Mouse (Mus musculus): ENCODE results near the gene Alk.

The Alk gene

DNA sequence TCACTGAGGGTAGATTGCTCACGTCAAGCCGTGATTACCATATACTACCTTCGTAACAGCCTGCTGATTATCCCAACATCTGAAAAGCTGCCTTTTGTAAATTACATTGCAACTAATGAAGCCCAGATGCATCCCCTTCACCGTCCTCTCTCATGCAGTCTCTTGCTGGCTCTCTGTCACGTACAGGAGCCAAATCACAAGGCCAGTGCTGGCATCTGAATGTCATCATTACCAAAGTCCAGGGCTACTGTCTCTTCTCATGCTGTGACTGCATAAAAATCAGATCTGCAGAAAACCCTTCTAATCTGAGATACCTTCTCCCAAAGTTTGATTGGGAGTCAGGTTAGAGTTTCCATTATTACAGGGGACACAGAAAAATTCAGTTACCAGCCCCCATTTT is 351.0 kb downstream of the Alk start:
- DNase-seq = no peak

DNA sequence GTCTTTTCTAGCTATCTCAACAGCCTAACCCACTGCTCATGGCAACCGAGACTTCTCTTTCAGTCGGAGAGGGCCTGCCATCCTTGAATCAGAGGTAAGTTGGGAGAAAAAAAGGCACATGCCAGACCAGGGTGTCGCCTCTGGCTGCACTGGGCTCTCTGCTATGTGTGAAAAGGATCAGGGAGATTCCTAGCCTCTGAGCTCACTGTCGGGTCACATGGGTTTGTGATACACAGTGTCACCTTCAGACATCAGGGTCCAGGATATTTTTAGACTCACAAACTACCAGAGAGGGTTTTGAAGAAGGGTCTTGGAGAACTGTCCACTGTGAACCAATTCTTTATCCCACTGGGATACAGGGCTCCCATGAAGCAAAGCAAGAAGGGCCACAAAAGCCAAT is 352.9 kb downstream of the Alk start:
- no peak for DNase-seq

DNA sequence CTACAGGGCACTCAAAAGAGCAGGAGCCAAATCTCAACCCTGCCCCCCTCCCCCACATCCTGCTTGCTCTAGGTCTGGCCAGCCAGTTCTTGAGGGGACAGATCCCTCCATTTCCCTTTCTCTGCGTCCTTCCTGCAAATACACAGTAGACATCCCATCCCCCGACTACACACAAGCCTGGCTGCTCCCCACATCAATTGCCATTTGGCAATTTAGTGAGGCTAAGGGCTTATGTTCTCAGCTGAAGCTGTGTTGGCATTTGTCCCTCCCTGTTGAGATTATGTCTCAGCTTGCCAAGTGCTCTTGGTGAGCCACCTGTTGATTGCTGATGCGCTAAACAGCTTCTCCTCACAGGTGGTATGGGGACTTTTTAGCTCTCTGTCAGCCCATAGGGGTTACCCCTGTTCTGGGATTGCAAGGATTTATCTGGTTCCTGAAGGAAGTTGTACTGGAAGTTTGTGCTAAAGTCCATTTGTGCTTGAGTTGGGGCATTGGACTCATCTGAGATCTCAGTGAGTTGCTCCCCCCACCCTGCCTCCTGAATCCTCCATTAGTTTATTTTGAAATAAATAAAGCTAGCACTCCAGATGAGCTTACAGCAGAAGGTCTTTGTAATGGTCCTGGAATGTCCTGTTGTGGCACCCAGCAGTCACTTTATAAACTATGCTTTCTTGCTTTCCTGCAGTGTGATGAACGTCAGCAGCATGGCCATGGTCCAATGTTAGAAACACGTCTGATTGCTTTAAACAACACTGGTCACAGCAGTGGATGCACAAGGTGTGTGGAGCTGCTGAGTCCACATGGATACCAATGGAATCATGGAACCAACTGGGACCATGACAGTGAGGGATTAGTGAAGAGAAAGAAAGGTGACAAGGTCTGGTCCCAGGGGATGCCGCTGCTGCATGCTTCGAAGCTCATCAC is 353.7 kb downstream of the Alk start:
- DNase-seq = peak; percentile 46 to 55

DNA sequence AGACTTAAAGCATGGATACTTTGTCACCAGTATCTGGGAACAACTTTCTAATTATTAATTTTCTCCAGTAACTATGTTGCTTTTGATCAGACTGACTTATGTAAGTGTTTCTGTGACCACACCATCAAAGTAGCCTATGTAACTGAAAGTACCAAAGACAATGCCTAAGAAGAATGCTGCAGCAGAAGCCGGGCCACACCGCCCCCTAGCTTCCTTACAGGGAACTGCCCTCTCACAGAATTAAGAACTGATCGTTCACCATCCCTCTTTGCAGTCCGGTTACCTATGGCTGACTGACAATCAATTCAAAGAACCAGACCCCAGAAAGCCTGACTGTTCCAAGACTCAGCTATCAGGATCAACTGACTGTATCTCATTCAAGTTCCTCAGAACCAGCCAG is 362.4 kb downstream of the Alk start:
- DNase-seq = peak in 1 of 2 experiments; percentile 35

DNA sequence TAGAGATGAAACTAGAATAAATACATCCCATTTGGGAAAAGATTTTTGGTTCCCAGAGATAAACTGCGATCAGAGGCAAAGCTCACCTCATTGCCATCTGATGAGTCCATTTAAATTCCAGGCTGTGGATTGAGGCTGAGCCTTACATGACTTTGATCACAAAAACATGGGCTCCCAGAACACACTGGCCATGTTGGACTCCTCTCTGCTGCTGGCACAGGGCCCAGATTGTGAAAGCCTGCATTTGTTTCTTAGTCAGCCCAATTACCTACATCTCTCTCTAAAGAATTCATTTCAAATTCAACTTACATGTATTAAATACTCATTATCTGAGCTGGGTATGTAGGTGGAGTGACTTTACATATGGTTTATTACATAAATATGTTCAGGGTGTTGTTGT is 367.1 kb downstream of the Alk start:
- no peak for DNase-seq

DNA sequence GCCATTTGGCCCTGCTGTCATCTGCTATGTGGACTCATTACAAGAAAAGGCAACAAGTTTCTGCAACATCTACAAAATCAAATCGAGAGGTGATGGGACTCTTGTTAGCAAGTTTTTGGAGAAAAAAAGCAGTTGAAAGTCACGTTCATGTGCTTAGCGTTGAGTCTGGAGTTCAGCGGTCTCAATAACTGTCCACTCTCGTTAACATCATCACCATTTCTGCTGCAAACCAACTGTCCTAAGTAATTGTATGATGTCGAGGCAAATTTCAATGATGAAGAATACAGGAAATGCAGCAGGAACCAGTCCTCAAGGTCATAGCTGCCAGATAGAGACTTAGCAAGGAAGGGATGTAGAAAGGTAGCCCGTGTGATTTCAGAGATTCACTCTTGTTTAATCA is 373.5 kb downstream of the Alk start:
- no peak for DNase-seq

DNA sequence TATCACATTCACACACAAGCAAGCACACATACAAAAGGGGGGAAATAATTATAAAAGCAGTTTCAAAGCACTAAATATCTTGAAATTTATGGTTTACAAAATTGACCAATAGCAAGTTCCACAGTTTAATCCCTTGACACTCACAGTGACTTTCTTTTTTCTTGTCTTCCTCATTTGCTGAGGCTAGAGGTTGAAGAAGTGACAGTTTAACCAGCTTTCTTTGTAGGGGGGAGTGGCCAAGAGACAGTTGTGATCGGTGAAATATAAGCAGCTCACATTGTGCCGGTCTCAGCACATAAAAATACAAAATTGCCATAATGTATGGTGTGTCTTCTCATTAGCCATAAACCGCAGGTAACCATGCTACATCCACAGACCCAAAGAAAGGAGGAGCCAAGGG is 385.6 kb downstream of the Alk start:
- DNase-seq = no peak

DNA sequence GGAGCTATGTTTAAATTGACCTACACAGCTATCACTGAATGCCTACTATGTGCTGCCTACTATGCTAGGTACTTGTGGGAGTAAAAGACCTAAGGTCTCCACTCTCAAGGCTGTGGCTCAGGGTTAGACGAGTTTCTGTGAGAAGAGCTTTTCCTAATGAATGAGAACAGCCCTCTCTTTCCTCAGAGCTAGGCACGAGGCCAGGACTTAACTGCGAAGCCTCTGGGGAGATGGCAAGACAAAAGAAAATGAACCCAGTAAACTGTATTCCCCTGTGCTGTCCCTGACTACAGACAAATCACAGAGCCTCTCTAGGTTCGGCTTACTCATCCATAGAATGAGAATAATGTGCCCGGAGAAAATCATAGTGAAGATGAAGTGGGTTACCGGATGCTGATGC is 406.9 kb downstream of the Alk start:
- DNase-seq = no peak

DNA sequence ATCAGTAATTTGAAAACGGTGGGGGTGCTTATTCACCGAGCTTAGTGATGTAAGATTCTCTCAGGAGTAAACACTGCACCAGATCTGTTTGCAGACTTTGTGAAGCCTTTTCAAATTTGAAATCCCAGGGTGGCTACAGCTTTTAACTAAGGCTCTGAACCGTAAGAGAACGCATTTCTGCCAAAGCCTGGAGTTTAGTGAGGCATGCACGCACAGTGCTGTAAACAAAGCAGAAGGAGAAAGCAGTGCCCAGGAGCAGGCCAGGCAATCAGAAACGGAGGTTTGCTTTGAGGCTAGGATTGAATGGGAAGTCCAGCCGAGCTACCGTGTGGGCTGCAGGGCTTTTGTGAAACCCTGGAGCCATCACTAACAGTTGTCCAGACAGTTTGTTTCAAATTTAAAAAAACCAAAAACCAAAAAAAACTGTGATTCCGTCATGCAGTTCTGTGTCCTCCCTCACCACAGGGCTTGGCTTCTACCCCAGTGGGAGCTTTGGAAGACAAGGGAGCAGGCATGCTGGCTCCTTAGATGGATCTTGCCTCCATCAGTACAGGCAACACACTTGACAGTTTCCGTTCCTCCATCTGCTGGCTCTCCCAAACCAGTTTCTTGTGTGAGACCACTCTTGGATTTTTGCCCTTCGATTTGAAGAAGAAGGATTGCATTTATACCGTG is 409.3 kb downstream of the Alk start:
- DNase-seq = no peak

DNA sequence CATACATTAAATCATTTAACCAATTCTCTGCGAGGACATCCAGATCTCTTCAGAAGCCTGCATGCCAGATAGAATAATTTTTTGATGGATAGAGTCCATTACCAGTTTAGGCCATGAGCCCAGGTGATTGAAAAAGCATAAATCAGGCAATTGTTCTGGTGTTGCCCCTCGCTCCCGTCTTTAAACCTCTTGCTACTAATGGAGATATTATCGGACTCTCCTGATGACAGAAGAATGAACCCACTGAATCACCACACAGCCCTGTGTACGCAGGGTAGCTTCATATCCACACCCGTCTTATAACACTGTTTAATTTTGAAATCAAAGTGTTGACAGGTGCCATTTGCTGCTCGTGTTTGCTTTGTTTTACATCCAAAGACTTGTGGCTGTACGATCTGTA is 413.9 kb downstream of the Alk start:
- no peak for DNase-seq

DNA sequence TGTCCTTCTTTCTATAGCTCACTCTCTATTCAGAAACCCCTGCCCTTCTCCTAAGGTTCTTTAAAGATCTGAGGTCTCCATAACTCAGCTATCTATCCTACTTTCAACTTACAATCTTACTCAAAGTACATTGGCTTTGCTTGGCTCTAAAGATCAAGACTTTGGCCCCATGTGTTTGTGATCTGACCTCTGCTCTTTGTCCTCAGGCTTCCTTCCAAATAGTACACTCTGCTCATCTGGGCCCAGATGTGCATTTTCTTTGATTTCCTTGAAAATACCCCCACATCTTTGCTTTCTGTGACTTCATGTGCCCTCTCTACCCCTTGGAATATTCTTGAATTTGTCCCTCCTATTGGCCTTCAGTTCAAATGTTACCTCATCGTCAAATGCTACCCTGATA is 417.4 kb downstream of the Alk start:
- no peak for DNase-seq

DNA sequence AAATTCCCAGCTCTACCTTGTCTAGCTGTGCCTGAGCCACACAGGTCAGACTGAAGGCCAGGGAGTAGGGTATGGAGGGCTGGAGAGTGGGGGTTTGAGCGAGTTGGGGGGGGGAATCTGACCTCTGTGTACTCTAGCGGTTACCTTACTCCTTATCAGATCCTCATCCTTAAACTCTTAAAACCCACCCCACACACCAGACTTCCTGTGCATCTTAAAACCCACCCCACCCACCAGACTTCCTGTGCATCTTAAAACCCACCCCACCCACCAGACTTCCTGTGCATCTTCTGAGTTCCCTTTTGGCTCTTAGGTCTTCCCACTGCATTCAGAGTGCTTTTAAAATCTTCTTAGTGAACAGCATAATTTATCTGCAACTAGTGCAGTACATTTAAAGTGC is 422.0 kb downstream of the Alk start:
- DNase-seq = no peak

DNA sequence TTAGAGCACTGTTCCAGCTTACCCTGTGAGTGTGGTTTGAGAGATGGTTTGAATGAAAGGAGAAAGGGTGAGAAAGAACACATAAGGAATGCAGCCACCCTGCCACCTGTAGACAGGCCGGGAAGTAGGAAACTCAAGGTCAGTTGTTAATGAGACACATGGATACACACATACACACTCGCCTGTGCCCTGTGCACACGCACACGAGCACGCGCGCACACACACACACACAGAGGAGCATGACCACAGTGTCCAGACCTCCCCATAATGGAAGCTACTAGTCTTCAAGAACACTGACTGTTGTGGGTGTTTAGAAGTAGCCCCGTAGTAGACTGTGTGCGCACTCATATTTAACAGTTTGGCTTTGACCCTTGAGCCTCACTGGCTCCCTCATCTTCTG is 424.2 kb downstream of the Alk start:
- no peak for DNase-seq

DNA sequence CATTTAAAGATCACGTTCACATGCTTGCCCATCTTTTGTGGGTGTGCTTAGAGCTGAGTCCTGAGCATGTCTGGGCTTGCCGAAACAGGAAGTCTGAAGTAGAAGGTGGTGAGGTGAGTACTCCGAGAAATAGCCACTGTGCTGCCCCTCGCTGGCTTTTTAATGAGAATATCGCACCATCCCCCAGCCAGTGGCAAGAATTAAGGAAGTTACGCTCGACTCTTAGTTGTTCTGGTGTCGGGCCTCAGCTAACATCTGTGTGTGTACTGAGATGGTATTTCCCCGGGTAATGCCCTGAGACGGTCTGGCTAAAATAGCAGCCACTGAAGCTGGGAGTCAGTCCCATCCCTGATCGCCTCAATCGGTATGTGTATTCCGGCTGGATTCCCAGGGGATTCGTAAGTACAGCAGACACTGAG is 424.7 kb downstream of the Alk start:
- DNase-seq = no peak

DNA sequence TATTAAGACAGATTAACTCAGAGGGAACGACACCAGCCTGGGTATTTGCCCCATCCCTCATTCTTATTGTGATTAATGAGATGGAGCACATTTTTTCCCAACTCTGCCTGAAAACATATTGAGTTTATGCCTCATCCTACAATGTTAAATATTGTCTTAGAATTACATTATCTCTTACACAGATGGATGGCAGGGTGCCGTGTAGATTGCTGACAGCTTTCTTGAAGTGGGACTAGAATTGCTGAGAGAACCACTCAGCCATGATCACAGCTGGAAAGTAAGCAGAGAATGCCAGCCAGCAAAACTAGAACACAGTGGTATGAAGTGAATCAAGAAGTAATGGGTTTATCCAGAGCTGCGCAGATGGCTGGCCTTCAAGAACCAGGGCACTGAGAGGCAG is 430.6 kb downstream of the Alk start:
- DNase-seq = no peak

DNA sequence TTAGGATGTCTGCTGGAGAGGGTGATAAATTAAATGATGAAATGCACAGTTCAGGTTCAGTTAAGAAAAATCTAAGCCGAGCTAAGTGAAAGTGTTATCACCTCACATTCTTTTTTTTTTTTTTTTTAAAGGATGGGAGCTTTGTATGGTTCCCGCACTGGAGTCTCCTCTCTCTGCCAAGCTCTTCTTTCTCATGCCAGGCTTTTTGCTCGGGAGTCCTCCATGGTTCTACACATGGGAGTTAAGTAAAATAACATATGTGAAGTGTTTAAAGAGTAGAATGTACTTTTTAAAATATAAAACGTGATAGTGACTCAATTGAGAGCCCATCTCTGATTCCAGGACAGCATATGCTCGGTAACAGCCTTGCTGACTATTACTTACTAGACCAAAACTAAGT is 436.3 kb downstream of the Alk start:
- no peak for DNase-seq

DNA sequence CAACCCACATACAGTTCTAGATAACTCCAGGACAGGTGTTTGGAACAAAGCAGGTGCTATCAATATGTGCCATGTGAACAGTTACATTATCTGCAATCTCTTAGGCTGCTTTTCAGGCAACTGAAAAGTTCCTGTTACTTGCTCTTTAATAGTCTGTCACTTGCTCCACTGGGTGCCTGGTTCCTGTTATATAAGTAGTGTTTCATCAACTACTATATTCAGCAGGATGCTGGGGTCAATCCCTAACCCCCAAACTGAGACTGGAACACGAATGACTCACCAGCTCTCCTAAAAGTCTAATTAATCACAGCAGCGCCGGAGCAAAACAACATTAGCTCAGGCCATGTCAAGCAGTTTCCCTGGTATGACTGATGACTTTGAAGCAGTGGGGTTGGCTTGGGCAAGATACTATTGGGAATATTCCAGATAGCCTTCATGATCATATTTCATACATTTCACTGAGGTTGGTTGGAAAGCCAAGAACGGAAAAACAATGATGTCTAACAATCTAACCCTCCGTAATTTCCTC is 445.5 kb downstream of the Alk start:
- no peak for DNase-seq

DNA sequence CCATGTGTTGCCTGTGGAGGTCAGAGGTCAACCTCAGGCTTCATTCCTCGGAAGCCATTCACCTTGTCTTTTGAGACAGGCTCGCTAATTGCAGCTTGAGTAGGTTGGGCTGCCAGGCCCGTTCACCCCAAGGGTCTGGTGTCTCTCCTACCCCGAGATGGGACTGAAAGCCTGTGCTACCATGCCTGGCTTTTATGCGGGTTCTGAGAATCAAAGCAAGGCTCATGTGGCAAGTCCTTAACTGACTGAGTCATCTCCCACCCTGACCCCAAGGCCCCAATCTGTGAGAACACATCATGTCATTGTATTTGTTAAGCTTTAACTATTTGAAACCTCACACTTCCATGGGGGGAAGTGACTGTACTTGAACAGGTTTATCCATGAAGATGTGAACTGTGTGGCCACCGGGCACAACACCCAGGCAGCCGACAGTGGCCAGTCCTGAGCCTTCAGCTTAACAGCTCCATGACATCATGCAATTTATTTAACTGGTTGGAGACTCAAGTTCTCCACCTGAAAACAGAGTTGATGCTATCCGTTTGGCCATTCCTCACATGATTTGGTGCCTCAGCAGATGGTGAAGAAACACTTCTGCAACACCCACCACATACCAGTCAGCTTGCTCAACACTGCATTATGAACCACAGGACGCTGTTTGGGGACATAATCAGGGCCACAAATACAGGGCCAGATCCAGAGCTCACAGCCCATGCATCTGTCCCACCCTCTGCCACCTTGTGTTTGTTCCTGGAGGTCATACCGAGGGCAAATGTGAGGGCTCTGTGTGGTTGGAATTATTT is 446.4 kb downstream of the Alk start:
- DNase-seq = no peak

DNA sequence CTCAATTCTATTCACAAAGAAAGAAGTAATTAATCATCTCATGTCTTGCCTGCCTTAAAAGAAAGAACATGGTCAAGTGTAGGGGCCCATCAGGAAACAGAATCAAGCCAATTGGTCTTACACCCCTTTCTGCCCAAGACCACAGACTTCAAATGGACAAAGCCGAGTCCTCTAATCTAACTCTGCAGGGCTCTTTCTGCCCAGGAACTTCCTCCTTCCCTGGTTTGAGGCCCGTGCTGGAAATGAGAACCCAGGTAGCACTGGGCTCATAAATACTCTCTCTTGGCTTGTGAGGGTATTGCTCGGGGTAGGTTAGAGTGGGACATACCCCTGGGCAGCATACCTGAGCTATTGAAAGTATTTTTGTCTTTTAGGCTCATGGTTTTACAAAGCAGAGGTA is 451.4 kb downstream of the Alk start:
- DNase-seq = no peak

DNA sequence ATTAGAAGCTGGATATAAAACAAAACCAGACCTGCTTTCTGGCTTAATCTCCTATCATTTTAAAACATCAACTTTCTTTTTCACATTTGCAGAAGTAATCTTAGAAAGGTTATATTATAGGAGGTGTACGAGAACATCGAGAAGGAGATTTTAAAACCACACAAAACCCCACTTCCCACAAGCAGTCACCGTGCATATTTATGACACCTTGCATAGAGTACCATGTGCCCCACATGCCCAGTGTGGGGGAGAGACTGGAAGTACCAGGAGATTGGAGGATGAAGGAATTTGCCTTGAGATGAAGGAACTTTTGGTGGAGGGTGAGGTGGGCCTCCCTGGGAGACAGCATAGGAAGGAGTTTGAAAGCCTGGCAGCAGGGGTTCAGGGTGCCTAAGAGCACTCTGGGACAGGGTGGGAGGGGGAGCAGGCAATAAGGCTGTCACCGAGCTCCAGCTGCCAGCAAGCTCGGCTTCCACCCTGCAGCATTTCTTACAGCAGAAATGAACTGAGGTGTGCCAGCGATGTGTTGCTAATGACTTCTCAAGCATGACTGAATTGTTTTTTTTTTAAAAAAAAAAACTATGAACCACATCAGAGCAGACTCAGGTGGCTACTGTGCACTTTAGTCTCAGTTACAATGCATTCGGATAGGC is 459.4 kb downstream of the Alk start:
- DNase-seq = no peak

DNA sequence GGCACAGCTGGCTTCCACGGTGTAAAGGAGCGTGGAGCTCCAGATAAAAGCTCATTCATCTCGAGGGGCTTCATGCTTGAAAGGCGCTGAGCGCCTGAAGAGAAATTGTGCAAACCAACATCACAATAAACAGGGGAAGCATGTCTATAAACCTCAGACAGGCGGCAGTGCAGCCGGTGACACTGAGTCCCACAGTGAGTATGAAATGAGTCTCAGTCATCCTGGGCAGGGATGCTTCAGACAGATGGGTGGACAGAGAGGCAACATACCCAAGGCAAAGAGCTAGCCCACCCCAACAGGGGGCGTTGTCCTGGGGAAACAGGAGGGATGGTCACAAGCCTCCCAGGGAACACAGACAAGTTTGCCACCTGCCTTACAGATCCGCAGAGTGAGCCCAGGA is 460.0 kb downstream of the Alk start:
- no peak for DNase-seq

DNA sequence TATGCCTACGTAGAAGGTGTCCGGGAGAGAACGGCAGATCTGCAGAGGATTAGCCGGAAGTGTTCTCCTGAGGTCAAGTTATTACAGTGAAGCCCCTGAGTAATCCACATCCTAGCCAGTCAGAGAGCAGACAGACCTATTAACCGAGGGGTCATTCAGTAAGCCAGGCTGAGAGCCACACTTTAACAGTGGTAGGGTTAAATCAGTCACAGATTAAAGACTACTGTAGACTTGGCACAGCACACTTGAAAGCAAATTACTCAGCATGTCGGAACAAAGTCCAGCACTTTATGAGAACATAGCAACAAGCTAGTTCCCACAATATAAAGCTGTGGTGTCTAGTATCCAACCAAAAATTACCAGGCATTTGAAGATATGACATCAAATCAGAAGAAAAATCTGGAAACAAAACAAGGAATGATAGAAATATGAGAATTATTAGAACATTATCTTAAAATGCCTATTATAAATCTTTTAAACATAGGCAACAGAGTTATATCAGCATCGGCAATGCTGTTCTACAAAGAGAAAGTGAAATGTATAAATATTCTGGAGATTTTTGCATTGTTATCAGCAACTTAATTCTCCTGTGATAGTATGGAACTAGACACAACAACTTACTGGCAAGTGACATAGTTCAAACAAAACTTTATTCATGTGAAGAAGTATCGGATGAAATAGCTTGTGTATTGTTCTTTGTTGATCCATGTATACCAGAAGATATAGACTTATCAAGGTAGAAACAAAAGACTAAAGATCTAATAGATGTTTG is 472.1 kb downstream of the Alk start:
- no peak for DNase-seq

Data from lung, postnatal 4 days (tissue).